Mouse (Mus musculus): ENCODE measurements around the gene 4931406P16Rik.

DNA sequence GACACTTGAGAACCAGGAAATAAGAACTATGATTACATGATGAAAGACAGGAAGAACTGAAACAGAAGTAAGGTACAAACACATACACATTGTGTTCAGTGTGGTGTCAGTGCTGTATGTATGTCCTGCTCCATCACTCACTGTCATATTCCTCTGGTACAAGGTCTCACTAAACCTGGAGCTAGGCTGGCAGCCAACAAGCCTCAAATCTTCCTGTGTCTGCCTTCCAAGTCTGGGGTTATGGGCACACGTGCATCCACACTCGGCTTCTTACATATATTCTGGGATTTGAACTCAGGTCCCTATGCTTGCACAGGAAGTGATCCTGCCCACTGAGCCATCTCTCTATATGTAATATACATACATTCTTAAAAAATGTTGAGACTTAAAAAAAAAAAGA, 20.7 kb downstream of the 4931406P16Rik start:
- TF ChIP-seq CTCF (IDR thresholded peaks at IDR 0.05; ENCODE audit: insufficient read depth, low read depth, low read length) (no peak), POLR2A (IDR thresholded peaks at IDR 0.05; ENCODE audit: insufficient read depth, low read depth, low read length) (no peak)
